Mouse (Mus musculus): Measurements from ENCODE around the gene Pole2. TPM values are rescaled to one million over a fixed set of nuclear protein-coding genes. Genes with fewer than 3 reads are reported as not detected.
A peak's percentile ranks its signal among the peaks of the same experiment; 100 is the strongest.

Gene Pole2
- polyA plus RNA-seq, 1 experiment from 2014 or later = 3.7 TPM

DNA sequence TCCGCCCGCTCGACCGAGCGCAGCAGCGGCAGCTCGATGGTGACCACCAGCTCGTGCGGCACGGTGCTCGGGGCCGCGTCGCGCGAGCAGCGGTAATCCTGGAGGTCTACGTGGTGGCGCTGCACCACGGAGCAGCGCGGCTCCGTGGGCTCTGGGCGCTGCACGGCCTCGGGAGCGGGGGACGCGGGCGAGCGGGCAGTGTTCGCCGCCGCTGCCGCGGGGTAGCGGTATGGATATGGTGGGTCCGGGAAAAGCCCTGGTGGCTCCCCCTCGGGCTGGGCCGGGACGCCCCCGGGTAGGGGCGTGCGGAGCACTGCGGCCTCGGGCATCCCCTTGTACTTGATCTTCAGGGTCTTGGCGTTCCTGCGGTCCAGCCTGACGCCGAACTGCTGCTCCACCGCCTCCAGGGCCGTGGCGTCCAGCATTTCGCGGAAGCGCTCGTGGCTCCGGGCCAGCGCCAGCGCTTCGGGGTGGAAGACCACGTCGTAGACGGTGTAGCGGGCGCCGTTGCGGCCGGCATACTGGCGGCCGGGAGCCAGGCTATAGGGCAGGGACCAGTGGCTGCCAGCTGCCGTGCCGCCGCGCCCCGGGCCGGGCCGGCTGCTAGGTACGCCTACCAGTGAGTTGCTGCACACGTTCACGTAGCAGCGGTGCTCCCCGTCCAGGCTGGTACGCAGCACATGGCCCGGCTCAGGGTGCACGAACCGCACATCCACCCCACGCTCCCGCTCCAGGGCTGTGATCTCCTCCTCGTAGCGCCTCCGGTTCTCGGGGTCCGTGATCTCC, 30.4 kb downstream of the Pole2 start:
- WGBS (ENCODE audit: missing documents) = under 1% methylated on average over 89 of the region's 94 CpGs
- no peaks in the 10 kb centered on the region for H3K36me3 ChIP-seq (ENCODE audit: inconsistent target)
- peaks cover 44% of the 10 kb centered on the region for H3K79me2 ChIP-seq (ENCODE audit: inconsistent target)
- peak overlapping the region; percentile 12; the same call in 1 of the 2 replicates for H3K27ac ChIP-seq
- peak overlapping the region; percentile 85 for H3K4me3 ChIP-seq (ENCODE audit: inconsistent target)

DNA sequence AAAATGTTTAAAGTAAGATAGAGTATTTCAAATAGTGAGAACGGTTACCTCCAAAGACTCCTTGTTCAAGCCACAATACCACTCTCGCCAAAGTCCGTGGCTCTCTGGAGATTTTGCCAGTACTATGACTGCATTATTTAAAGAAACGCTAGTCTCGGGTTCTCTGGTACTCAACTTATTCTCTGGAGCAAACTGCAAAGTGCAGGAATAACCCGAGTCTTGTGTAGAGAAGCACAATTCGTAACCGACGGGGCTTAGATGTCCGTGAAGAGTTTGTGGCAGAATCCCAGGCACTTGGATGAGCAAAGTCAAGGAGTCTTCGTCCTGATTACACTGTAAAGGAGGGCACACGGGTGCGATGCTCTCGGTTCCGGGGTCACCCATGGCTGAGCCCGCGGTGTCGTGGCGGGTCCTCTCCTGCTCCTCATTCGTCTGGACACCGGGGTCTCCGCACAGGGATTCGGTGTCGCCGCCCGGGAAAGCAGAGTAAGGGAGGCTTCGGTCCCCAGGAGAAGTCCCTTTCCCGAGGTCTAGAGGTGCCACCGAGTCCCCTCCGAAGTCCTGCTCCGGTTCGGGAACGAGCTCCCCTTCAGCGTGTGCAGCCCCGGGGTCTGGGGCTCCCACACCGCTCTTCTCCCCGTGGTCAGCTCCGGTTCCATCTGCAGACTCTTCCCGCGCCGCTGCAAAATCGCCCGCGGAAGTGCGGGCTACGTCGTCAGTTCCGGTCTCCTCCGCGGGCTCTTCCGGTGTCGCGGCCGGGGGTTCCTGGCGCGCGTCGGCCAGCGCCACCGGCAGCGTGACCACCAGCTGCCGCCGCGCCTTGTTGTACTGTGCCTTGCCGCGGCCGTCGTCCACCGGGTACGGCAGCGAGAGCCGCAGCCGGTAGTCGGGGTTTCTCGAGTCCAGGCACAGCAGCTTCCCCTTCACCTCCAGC, 31.3 kb downstream of the Pole2 start, which contains the start of gene Gm49383:
Gene Gm49383 (minus strand): TSS at position 661 of the 934 bp plus-strand sequence.
- Histone ChIP-seq H3K36me3 (ENCODE audit: inconsistent target) (no peaks in the 10 kb centered on the region), H3K4me3 (ENCODE audit: inconsistent target) (peak within 1 kb of the TSS; percentile 85), H3K79me2 (ENCODE audit: inconsistent target) (peaks cover 44% of the 10 kb centered on the region), H3K27ac (peak within 1 kb of the TSS; percentile 43)
- WGBS (ENCODE audit: missing documents) = under 1% methylated on average over 75 of the region's 75 CpGs

DNA sequence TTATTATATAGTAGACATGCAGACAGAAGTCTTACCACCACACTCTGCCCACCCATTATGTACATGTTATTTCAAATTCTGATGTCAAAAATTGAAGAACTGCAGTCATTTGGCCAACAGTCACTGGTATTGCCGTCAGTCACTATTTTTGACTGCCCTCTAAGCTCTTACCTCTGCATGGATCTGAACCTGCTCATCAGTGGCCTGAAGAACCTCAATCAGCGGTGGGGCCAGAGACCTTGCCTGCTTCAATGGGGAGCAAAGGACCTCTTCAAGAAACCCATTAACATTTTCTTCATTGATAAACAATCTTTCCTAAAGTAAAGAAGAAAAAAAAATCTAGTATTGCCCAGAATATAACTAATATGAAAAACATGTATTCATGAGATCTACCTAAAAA, 35.4 kb downstream of the Pole2 start:
- Histone ChIP-seq H3K27ac (no peak overlapping the region), H3K79me2 (ENCODE audit: inconsistent target) (peaks cover 50% of the 10 kb centered on the region), H3K36me3 (ENCODE audit: inconsistent target) (0 out of 2 replicates have a peak, but pooled peaks cover 10% of the 10 kb centered on the region), H3K4me3 (ENCODE audit: inconsistent target) (no peak overlapping the region)
- WGBS (ENCODE audit: missing documents) = 100% methylated on average over 2 of the region's 2 CpGs

DNA sequence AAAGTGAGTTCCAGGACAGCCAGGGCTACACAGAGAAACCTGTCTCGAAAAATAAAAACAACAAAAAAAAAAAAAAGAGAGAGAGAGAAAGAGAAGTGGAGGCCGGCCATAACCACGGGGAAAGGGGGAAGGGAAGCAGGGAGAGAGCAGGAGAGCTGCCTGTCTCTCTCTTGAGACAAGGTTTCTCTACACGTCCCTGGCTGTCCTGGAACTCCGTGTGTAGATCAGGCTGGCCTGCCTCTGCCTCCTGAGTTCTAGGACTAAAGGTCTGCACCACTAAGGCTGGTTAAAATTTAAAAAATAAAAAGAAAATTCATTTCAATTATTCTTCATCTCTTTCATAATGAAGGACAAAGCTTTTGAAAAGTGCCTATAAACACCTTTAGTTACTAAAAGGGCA, 36.6 kb downstream of the Pole2 start:
- Histone ChIP-seq H3K27ac (no peak overlapping the region), H3K36me3 (ENCODE audit: inconsistent target) (0 out of 2 replicates have a peak, but pooled peaks cover 10% of the 10 kb centered on the region), H3K79me2 (ENCODE audit: inconsistent target) (peaks cover 59% of the 10 kb centered on the region), H3K4me3 (ENCODE audit: inconsistent target) (no peak overlapping the region)
- WGBS (ENCODE audit: missing documents) = 66% methylated on average over 5 of the region's 5 CpGs

DNA sequence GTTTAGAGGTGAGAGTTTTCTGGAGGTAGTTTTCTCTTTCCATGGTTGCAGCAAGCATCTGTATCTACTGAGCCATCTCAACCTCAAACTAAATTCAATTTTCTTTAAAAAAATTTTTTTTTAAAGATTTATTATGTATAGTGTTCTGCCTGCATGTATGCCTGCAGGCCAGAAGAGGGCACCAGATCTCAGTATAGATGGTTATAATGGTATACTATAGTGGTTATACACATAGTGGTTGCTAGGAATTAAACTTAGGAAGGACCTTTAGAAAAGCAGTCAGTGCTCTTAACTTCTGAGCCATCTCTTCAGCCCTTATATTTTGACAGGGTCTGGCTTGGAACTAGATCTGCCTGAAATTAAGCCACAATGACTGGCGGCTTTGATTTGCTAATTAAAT, 37.5 kb downstream of the Pole2 start:
- no peak overlapping the region for H3K27ac ChIP-seq
- WGBS (ENCODE audit: missing documents) = 93% methylated on average over 1 of the region's 1 CpGs
- H3K36me3 ChIP-seq (ENCODE audit: inconsistent target) = 0 out of 2 replicates have a peak, but pooled peaks cover 10% of the 10 kb centered on the region
- H3K4me3 ChIP-seq (ENCODE audit: inconsistent target) = no peak overlapping the region
- peaks cover 59% of the 10 kb centered on the region for H3K79me2 ChIP-seq (ENCODE audit: inconsistent target)

DNA sequence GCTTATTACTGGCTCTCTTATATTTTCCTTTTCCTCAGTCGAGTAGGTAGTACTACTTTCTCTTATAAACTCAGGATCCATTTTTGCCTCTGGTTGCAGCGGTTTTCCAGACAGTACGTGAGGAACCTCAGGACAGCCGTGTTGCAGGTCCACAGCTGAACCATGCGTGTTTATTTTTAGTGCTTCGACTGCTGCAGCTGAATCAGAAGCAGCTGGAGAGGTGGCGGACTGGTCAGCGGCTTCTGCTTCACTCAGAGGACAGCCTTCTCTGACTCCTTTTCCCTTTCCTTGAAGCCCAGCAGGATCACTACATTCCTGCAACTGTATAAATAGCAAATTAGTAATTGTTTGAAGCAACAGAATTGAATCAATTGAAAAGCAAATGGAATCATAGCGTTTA, 37.9 kb downstream of the Pole2 start:
- Histone ChIP-seq H3K27ac (no peak overlapping the region), H3K4me3 (ENCODE audit: inconsistent target) (no peak overlapping the region), H3K79me2 (ENCODE audit: inconsistent target) (peaks cover 59% of the 10 kb centered on the region), H3K36me3 (ENCODE audit: inconsistent target) (0 out of 2 replicates have a peak, but pooled peaks cover 10% of the 10 kb centered on the region)
- 97% methylated on average over 7 of the region's 9 CpGs for WGBS (ENCODE audit: missing documents)

DNA sequence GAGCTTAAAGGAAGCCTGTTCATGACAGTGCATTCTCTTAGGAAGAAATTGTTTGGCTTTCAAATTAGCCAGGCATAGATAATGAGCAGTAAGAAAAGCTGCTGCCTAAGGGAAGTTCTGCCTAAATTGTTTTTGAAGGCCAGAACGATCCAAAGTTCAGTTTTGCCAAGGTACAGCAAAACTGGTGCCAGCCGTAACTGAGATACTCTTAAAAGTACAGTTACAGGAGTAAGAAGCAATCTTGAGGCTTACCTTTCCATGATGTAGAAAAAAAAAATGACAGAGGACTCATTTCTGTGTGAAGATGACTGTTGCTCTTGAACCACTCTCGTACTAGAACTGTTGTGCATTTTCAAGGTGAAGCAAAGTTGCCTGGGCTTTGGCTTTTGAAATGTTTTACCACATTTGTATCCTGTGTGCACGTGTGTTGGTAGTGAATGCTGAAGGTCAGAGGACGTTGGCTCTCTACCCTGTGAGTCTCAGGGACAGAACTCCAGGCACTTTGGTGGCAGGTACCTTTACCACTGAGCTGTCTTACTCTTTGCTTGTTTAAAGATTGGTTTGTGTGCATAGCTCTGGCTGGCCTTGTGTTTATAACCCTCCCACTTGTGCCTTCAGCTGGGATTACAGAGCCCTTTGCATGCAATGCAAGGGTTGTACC, 41.1 kb downstream of the Pole2 start:
- peaks cover 64% of the 10 kb centered on the region for H3K79me2 ChIP-seq (ENCODE audit: inconsistent target)
- 0 out of 2 replicates have a peak, but pooled peaks cover 10% of the 10 kb centered on the region for H3K36me3 ChIP-seq (ENCODE audit: inconsistent target)
- H3K27ac ChIP-seq = no peak overlapping the region
- WGBS (ENCODE audit: missing documents) = 78% methylated on average over 5 of the region's 5 CpGs
- H3K4me3 ChIP-seq (ENCODE audit: inconsistent target) = no peak overlapping the region

DNA sequence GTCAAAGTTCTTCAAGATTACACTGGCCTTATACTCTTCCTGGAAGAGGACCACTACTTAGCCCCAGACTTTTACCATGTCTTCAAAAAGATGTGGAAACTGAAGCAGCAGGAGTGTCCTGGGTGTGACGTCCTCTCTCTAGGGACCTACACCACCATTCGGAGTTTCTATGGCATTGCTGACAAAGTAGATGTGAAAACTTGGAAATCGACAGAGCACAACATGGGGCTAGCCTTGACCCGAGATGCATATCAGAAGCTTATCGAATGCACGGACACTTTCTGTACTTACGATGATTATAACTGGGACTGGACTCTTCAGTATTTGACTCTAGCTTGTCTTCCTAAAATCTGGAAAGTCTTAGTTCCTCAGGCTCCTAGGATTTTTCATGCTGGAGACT, 42.6 kb downstream of the Pole2 start:
- Histone ChIP-seq H3K4me3 (ENCODE audit: inconsistent target) (peak overlapping the region; percentile 67), H3K36me3 (ENCODE audit: inconsistent target) (0 out of 2 replicates have a peak, but pooled peaks cover 10% of the 10 kb centered on the region)

DNA sequence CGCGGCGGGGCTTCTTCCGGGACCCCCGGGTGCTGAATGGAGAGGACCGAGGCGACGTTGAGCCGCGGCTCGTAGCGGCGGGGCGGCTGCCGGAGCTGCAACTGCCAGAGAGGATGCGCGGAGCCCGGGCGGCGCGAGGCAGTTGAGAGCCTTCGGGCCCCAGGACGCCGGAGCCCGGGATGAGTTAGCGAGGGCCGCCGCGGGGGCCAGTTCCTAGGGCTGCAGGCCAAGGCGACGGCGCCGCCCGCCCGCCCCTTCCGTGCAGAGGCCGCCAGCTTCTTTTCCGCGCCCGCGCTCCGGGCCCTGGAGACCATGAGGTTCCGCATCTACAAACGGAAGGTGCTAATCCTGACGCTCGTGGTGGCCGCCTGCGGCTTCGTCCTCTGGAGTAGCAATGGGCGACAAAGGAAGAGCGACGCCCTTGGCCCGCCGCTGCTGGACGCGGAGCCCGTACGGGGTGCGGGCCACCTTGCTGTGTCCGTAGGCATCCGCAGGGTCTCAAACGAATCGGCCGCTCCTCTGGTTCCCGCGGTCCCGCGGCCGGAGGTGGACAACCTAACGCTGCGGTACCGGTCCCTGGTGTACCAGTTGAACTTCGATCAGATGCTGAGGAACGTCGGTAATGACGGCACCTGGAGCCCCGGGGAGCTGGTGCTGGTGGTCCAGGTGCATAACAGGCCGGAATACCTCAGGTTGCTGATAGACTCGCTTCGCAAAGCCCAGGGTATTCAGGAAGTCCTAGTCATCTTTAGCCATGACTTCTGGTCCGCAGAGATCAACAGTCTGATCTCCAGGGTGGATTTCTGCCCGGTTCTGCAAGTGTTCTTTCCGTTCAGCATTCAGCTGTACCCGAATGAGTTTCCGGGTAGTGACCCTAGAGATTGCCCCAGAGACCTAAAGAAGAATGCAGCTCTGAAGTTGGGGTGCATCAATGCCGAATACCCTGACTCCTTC, 43.4 kb downstream of the Pole2 start:
- Histone ChIP-seq H3K4me3 (ENCODE audit: inconsistent target) (peak overlapping the region; percentile 67), H3K79me2 (ENCODE audit: inconsistent target) (peaks cover 68% of the 10 kb centered on the region), H3K36me3 (ENCODE audit: inconsistent target) (0 out of 2 replicates have a peak, but pooled peaks cover 8% of the 10 kb centered on the region), H3K27ac (peak overlapping the region; percentile 48)
- WGBS (ENCODE audit: missing documents) = under 1% methylated on average over 85 of the region's 86 CpGs

More for the DNA sequence above, 42.6 kb downstream of the Pole2 start:
- H3K27ac ChIP-seq = peak overlapping the region; percentile 48
- WGBS (ENCODE audit: missing documents) = 67% methylated on average over 7 of the region's 7 CpGs
- H3K79me2 ChIP-seq (ENCODE audit: inconsistent target) = peaks cover 68% of the 10 kb centered on the region

DNA sequence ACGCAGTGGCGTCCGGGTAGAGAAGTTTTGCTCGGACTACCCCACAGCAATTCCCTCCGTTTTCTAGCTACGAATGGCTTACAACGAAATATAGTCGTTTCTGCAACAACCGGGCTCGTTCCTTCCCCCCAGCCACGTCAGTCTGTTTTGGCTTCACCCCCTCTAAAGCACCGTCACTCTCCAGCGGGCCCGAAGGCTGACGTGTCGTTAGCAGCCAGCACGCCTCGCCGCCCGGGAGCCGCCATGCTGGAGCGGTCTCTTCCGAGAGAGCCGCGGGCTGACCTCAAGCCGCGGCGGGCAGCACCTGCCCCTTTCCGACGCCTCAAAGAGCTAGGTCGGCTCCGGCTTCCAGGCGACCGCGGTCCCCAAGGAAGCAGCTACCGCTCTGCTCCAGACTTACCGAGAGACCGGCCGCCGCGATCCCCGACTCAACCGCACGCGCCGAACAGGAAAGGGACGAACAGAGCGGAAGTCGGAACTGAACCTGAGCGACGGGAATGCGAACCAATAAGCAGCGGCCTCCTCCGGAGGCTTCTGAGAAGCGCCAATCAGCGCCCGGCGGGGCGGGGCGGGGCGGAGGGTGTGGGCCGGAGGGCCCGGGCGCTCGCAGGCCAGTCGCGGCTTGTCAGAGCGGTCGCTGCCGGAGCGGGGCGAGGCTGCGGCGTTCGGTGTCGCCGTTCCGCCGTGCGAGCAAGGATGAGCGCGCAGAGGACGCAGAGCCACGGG, 44.2 kb downstream of the Pole2 start, which contains the start of the genes Rpl36al and Mgat2:
Gene Rpl36al (minus strand): TSS at position 501 of the 726 bp plus-strand sequence.
Gene Mgat2 (plus strand): TSS at position 575 of the 726 bp plus-strand sequence.
- 0 out of 2 replicates have a peak, but pooled peaks cover 6% of the 10 kb centered on the region for H3K36me3 ChIP-seq (ENCODE audit: inconsistent target)
- peaks cover 61% of the 10 kb centered on the region for H3K79me2 ChIP-seq (ENCODE audit: inconsistent target)
- under 1% methylated on average over 78 of the region's 84 CpGs for WGBS (ENCODE audit: missing documents)
- peak within 1 kb of the TSS; percentile 75 for H3K27ac ChIP-seq
- H3K4me3 ChIP-seq (ENCODE audit: inconsistent target) = peak within 1 kb of the TSS; percentile 84

DNA sequence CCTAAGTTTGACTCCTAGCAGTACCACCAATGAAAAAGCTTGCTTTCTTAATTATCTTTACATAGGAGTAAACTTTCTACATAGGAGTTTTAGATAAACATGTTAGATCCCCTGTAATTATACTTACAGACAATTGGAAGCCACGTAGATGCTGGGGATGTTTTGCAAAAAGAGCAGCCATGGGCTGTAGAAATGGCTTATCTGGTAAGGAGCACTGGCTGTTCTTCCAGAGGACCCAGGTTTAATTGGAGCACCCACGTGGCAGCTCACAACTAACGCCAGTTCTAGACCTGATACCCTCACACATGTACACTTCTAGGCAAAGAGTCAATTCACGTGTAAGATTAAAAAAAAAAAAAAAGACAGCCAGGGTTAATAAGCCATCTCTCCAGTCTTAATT, 46.2 kb downstream of the Pole2 start:
- Histone ChIP-seq H3K4me3 (ENCODE audit: inconsistent target) (no peak overlapping the region), H3K36me3 (ENCODE audit: inconsistent target) (no peaks in the 10 kb centered on the region), H3K27ac (no peak overlapping the region), H3K79me2 (ENCODE audit: inconsistent target) (peaks cover 42% of the 10 kb centered on the region)
- 90% methylated on average over 4 of the region's 4 CpGs for WGBS (ENCODE audit: missing documents)

DNA sequence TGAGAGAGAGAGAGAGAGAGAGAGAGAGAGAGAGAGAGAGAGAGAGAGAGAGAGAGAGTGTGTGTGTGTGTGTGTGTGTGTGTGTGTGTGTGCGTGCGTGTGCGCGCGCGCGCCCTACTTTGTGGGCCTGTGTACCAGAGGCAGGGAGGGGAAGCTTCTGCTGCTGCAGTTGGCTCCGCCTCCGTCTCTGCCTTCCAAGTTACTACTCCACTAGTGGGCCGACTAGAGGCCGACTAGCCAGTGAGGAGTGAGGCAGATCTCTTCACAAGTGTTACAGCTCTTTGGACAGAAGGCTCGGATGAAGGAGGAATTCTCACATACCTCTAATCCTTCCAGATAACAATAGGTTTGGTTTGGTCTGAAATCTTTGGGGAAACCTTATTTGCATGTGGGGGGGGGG, 48.6 kb downstream of the Pole2 start:
- WGBS (ENCODE audit: missing documents) = 80% methylated on average over 5 of the region's 12 CpGs
- peaks cover 20% of the 10 kb centered on the region for H3K79me2 ChIP-seq (ENCODE audit: inconsistent target)
- H3K27ac ChIP-seq = no peak overlapping the region
- H3K36me3 ChIP-seq (ENCODE audit: inconsistent target) = no peaks in the 10 kb centered on the region
- no peak overlapping the region for H3K4me3 ChIP-seq (ENCODE audit: inconsistent target)

All from macrophage (primary cell).